Mouse (Mus musculus): Measurements from ENCODE around the gene Sbk2.
"Not testable (repeated sequence)": the region's sequence is repeated elsewhere in the genome, so short reads cannot be mapped to it uniquely, and the experiment has no call there.

The Sbk2 gene

DNA sequence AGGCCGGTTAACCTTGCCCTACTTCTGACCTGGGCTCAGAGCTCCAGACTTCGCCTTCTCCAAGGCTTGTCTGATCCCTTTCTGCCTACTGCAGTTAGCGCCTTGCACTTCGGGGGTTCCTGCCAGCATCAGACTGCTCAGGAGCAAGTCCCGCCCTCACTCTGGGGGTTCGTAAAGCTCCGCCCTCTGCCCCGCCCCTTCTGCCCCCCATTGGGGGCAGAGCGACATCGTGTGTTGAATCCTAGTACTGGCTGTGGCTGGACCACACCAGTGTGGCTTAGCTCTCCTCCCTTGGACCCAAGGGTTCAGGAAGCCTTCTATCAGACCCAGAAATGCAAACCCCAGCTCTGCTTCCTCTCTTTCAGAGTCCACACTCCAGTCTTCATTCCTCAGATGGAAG, at the start of gene Sbk2:
Gene Sbk2, minus strand, starts transcription at position 135 of the 400 bp plus-strand sequence.
- peak; percentile 44 for DNase-seq (ENCODE audit: low read depth)

- DNase-seq (ENCODE audit: low read depth), result no peak
Measured at GRCm38 (mm10) chr7:5012681-5013513, 48.7 kb upstream of the Sbk2 start.

- DNase-seq (ENCODE audit: low read depth), result no peak
Measured at GRCm38 (mm10) chr7:5008229-5008628, 44.0 kb upstream of the Sbk2 start.

GRCm38 (mm10) chr7:5002876-5003275, 38.7 kb upstream of the Sbk2 start:
- not testable (repeated sequence) for DNase-seq (ENCODE audit: low read depth)

- DNase-seq (ENCODE audit: low read depth), result no peak
Measured at GRCm38 (mm10) chr7:4999876-5000275, 35.7 kb upstream of the Sbk2 start.

DNA sequence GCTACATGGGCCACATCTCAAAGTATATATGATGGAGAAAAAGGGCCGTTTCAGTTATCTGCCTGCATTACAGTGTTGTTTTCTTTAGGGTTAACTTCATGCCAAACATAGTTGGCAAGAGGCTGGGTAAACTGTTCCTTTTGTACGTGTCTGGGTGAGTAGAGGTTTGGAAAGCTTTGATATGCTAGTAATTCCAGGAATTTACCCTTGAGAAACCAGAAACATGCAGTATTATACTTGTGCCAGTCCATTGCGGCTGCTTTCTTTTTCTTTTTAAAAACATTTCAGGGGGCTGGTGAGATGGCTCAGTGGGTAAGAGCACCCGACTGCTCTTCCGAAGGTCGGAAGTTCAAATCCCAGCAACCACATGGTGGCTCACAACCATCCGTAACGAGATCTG, 32.7 kb upstream of the Sbk2 start:
- no peak for DNase-seq (ENCODE audit: low read depth)

GRCm38 (mm10) chr7:4996003-4996895, 32.0 kb upstream of the Sbk2 start, which contains the start of gene Zfp579:
Gene Zfp579, minus strand, starts transcription at chr7:4996158.
- peak; percentile 65 for DNase-seq (ENCODE audit: low read depth)

DNA sequence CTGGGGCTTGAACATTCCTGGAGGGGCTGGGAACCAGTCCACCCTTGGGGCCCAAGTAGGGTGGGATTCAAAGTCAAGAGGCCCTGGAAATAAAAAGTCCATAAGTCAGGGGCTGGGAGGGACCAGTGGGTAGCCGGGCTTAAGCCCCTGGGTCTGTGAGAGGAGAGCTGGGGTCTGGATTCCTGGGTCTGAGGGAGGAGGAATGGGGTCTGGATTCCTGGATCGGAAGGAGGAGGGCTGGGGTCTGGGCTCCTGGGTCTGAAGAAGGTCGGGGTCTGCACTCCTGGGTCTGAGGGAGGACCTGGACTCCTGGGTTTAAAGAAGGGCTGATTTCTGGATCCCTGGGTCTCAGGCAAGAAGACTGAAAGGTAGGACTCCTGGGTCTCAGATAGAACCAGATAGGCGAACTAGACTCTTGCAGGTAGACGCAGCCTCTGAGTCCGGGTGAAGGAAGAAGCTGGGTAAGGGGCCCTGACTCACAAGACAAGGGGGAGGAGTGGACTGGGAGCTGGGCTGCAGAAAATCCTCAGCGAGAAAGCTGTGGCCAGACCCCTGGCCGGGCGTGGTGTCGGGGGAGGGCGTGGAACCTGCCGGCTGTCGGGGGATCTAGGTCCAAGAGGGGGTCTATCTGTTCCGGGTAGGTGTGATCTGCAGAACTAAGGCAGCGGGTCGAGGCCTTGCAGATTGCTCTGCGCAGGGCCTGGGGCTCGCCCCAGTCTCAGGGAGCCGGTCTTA, 31.2 kb upstream of the Sbk2 start:
- no peak for DNase-seq (ENCODE audit: low read depth)

DNA sequence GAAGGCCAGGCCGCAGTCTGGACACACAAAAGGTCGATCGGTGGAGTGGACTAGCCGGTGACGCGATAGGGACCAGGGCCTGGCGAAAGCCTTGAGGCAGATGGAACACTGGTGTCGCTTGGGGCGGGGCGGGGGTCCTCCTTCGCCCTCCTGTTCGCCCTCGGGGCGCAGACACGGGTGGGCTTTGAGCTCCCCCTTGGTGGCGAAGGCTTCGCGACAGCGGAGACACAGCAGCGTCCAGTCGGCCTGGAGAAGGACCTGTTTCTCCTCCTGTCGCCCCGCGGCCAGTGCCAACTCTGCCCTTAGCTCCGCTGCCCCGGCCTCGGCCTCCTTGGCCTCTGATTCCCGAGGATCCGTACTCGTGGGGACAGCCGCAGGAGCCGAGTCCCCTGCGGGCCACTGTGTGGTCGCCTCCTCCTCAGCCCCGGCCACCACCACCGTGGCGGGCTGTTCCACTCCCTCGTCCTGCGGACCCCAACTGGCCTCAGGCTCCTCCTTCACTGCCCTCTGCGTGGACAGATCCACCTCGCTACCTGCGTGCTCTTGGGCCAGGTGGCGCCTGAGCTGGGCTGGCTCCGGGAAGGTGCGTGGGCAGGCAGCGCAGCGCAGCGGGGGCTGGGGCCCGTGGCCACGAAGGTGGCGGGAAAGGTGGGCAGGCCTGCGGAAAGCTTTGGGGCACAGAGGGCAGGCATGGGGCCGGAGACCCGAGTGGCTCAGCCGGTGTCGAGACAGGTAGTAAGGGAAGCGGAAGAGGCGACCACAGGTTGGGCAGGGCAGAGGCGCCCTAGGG, 30.0 kb upstream of the Sbk2 start:
- no peak for DNase-seq (ENCODE audit: low read depth)

- no peak for DNase-seq (ENCODE audit: low read depth)
Measured at GRCm38 (mm10) chr7:4993347-4993998, 29.3 kb upstream of the Sbk2 start.

- DNase-seq (ENCODE audit: low read depth), result no peak
Measured at GRCm38 (mm10) chr7:4988250-4988649, 24.0 kb upstream of the Sbk2 start.

GRCm38 (mm10) chr7:4976832-4977231, 12.6 kb upstream of the Sbk2 start:
- DNase-seq (ENCODE audit: low read depth), result no peak

- DNase-seq (ENCODE audit: low read depth), result no peak
Measured at GRCm38 (mm10) chr7:4975455-4975854, 11.2 kb upstream of the Sbk2 start.

GRCm38 (mm10) chr7:4972321-4973047, 8.3 kb upstream of the Sbk2 start:
- peak; percentile 89 for DNase-seq (ENCODE audit: low read depth)

GRCm38 (mm10) chr7:4971710-4972109, 7.5 kb upstream of the Sbk2 start:
- DNase-seq (ENCODE audit: low read depth), result no peak

GRCm38 (mm10) chr7:4971068-4971467, 6.9 kb upstream of the Sbk2 start, which contains the start of gene Sbk3:
Gene Sbk3, minus strand, starts transcription at chr7:4971168.
- DNase-seq (ENCODE audit: low read depth), result no peak

GRCm38 (mm10) chr7:4964988-4965387, 782 bp upstream of the Sbk2 start:
- DNase-seq (ENCODE audit: low read depth), result no peak

DNA sequence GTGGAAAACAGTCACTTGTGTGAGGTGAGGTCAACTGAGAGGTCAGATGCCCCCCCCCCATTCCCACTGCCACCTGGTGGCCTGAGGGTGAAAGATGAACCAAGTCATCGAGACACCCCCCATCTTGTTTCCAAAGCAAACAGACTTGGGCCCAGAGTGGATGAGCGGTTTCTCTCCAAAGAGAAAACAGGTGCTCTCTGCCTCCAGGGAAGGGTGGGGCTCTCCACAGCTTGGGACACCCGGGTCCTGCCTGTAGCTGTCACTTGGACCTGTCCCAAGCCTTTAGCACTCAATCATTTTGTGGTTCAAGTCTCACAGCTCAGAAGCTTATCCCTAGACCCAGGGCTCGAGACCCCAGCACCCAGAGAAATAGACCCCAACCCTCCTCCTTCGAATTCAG, 679 bp downstream of the Sbk2 start:
- DNase-seq (ENCODE audit: low read depth), result no peak

DNA sequence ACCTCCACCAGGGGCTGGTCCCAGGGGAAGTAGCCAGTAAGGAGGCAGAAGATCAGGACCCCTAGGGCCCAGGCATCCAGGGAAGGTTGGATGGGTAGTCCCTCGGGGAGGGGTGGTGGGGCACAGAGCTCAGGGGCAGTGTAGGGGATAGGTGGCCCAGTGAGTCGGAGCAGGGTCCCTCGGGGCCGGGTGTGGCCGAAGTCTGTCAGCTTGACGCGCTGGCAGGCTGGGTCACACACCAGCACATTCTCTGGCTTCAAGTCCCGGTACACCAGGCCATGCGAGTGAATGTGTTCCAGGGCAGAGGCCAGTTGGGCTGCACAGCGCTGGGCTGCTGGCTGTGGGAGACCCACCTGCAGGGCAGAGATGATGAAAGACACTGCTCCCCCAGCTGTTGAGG, 6.8 kb downstream of the Sbk2 start:
- DNase-seq (ENCODE audit: low read depth), result no peak

DNA sequence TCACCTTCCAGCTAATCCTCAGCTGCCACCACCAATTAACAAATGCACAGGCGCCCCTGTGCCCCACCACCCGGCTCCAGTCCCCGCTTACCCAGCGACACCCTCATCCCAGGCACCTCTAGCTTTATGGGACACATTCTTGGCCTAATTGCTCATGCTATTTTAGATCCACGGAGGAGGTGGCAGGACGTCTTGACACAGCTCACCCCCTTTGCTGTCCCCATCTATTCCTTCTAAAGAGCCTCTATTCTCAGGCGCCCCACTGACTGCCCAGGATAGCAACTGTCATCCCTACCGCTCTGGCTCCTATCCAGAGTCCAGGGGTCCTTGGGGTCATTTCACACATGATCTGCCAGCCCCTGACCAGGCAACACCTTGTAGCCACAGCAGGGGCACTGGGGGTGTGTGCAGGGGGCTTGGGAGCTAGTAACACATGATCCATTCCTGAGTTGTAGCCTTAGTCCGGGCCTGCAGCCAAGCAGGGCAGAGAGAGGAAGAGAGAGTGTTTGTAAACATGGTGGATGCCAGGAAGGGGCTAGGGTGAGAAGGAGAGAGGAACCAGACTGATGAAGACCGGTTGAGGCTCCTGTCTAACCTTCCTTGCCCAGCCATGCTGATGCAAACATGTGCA, 10.3 kb downstream of the Sbk2 start:
- no peak for DNase-seq (ENCODE audit: low read depth)
